Mouse (Mus musculus) granulocyte monocyte progenitor cell, adult 5-6 weeks (primary cell): ENCODE results near the gene Olfr530. TPM values are rescaled to one million over a fixed set of nuclear protein-coding genes. Genes with fewer than 3 reads are reported as not detected.

ENCODE experiments used
- ATAC-seq: replicated peaks from 2 replicates; pipeline ENCODE4 v1.8.0; 2016; ENCODE audit warnings: mild to moderate bottlenecking, moderate TSS enrichment, inconsistent platforms; ENCODE audit not compliant: poor library complexity, severe bottlenecking
- total RNA-seq, 2 experiments: library from RNA; stranded (forward) in 1 of 2; stranded (reverse) in 1 of 2; fragments of 200-712, 200-1000 nt in 1 of 2; fragments of >200 nt in 1 of 2; fragmentation: Nextera tagmentation in 1 of 2; gene quantifications; 2 replicates each; pipeline ENCODE4 v1.2.3; 2014 to 2017

Olfr530 gene
- total RNA-seq (2014; fragmentation: Nextera tagmentation) (not detected in 2 replicates), total RNA-seq (2017) (not detected in 2 replicates)

DNA sequence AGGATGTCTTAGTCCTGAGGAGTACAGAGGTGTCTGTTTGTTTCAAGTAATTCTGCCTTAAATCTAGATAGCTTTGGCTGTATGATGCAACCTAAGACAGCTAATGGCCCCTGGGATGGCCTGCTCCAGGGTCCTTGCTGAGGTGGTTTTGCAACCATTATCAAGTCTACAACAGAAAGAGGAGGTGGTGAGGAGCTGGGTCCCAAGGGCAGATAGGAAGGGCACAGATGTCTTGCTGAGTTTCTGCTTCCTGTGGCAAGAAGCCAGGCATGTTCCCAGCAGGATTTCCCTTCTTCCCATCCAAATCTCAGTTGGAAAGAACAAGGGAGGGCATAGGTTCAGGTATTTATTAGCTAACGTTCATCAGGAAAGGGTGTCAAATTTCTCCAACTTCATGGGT is at the start of gene Olfr530:
TSS of gene Olfr530 (minus strand) at position 101 of the 400 bp plus-strand sequence.
- ATAC-seq, result no peak

DNA sequence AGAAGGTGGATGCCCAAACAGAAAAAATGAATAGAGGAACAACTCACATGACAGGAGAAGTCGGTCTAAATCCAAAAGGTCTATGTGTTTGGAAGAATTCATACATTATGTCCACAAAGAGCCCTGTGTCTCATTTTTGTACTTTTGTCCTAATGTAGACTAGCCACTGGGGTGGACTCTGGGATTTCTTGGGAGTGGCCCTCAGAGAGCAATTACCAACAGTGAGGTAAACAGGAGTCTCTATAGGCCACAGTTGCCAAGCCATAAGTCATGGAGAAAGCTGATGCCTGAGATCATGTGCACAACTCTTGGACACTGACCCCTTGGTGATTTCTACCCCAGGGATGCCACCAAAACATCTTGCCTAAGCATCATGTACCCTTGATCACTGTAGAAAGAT is 45.4 kb upstream of the Olfr530 start, which contains the start of gene Olfr532:
TSS of gene Olfr532 (minus strand) at position 101 of the 400 bp plus-strand sequence.
- ATAC-seq, result no peak

DNA sequence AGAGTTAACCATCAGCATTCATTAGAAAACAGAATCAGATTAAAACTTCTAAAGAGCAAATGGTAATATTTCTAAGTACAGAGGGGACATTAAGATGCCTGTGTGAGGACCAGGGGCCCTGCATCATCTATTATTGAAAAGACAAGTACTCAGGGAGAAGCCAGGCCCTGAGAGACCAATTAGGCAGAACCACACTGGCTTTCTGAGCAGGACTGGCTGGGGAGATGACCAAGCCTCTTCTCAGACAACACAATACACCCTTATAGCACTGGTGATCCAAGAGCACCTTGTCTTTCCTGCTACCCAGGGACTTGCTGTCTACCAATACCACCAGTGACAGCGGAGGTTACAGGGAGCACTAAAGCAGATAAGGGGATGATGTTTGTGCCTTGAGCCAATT is 26.7 kb upstream of the Olfr530 start, which contains the start of gene Olfr531:
TSS of gene Olfr531 (minus strand) at position 101 of the 400 bp plus-strand sequence.
- no peak for ATAC-seq

DNA sequence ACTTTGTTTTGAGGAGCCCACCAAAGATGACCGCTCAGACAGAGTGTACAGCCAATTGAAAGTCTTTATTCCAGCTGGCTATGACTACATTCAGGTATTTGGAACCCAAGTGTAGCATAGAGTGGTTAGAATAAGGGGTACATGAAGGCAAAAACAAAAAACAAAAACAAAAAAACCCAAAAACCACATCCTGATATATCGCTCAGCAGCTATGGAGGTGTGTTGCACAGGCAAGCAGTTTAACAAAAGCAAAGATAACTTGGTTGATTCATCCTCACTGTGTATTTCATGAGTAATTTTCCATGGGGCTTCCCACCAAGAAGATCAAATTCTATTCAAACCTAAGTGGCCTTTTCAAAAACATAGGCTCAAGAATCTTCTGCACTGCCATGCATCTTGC is 780 bp upstream of the Olfr530 start:
- ATAC-seq, result no peak

GRCm38 (mm10) chr7:140374300-140374699 is 1.8 kb downstream of the Olfr530 start:
- no peak for ATAC-seq

- ATAC-seq, result no peak
Observed at GRCm38 (mm10) chr7:140361571-140361970, 14.6 kb downstream of the Olfr530 start, which contains the start of gene Olfr60. Gene Olfr60, minus strand, starts transcription at chr7:140361671.

DNA sequence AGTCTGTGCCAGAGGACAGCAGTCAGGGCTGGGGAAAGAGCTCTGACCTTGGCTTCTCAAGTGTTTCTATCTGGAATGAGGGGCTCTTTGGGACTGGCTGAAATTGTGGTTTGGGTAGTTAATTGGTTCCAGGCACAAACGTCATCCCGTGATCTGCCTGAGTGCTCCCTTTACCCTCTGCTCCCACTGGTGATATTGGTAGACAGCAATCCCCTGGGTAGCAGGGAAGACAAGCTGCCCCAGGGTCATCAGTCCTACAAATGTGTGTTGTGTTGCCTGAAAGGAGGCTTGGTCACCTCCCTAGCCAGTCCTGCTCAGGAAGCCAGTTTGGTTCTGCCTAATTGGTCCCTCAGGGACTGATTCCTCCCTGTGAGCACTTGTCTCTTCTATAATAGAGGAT is 42.4 kb downstream of the Olfr530 start, which contains the start of gene Olfr527:
TSS of gene Olfr527 (plus strand) at position 301 of the 400 bp plus-strand sequence.
- no peak for ATAC-seq

DNA sequence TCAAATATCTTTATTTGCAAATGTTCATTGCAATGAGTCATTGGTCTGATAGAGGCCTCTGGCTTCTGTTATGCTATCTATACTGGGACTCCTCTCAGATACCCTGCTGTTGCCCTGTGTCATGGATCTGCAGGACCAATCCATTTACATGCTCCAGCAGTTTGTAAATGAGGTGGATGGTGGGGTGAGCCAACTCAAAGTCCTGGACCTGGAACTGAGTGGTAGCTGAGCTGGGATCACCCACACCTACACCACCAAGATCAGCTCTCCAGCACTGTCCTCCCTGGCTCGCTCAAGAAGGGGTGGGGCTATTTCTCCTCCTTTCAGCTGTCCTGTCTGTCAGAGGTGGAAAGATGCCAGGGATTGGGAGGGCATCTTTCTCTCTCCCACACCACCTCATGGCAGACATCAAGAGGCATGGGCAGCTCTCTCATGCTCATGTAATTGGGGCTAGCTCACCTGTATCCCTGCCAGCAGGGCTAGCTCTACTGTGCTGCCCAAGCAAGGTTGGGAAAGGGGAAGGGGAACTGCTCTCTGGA is 46.3 kb downstream of the Olfr530 start:
- ATAC-seq, result no peak

Other genes starting within 250 kb of the Olfr530 start
- 11.4 and 21.0 TPM in 2 replicates for gene Mtg1, start 238.8 kb downstream of the Olfr530 start, total RNA-seq (2014; fragmentation: Nextera tagmentation)
- gene Mtg1, start 238.8 kb downstream of the Olfr530 start, total RNA-seq (2017), result 9.5 and 14.4 TPM in 2 replicates
- not detected in 2 replicates for gene Sprn, start 221.5 kb downstream of the Olfr530 start, total RNA-seq (2014; fragmentation: Nextera tagmentation)
- not detected in 2 replicates for gene Sprn, start 221.5 kb downstream of the Olfr530 start, total RNA-seq (2017)
- not detected in 2 replicates for gene Olfr522, start 211.6 kb downstream of the Olfr530 start, total RNA-seq (2014; fragmentation: Nextera tagmentation)
- not detected in 2 replicates for gene Olfr522, start 211.6 kb downstream of the Olfr530 start, total RNA-seq (2017)
- not detected in 2 replicates for gene Olfr523, start 203.1 kb downstream of the Olfr530 start, total RNA-seq (2014; fragmentation: Nextera tagmentation)
- not detected in 2 replicates for gene Olfr523, start 203.1 kb downstream of the Olfr530 start, total RNA-seq (2017)
- not detected in 2 replicates for gene Olfr524, start 170.4 kb downstream of the Olfr530 start, total RNA-seq (2014; fragmentation: Nextera tagmentation)
- gene Olfr524, start 170.4 kb downstream of the Olfr530 start, total RNA-seq (2017), result not detected in 2 replicates
- gene Cd163l1, start 158.1 kb downstream of the Olfr530 start, total RNA-seq (2014; fragmentation: Nextera tagmentation), result not detected in 2 replicates
- not detected in 2 replicates for gene Cd163l1, start 158.1 kb downstream of the Olfr530 start, total RNA-seq (2017)
- not detected in 2 replicates for gene 5830411N06Rik, start 129.0 kb downstream of the Olfr530 start, total RNA-seq (2014; fragmentation: Nextera tagmentation)
- gene 5830411N06Rik, start 129.0 kb downstream of the Olfr530 start, total RNA-seq (2017), result not detected in 2 replicates
- not detected in 2 replicates for gene Olfr525, start 55.5 kb downstream of the Olfr530 start, total RNA-seq (2014; fragmentation: Nextera tagmentation)
- not detected in 2 replicates for gene Olfr525, start 55.5 kb downstream of the Olfr530 start, total RNA-seq (2017)
- gene Olfr527, start 42.3 kb downstream of the Olfr530 start, total RNA-seq (2014; fragmentation: Nextera tagmentation), result not detected in 2 replicates
- gene Olfr527, start 42.3 kb downstream of the Olfr530 start, total RNA-seq (2017), result not detected in 2 replicates
- gene Olfr60, start 14.7 kb downstream of the Olfr530 start, total RNA-seq (2014; fragmentation: Nextera tagmentation), result not detected in 2 replicates
- not detected in 2 replicates for gene Olfr60, start 14.7 kb downstream of the Olfr530 start, total RNA-seq (2017)
- not detected in 2 replicates for gene Olfr531, start 26.6 kb upstream of the Olfr530 start, total RNA-seq (2014; fragmentation: Nextera tagmentation)
- not detected in 2 replicates for gene Olfr531, start 26.6 kb upstream of the Olfr530 start, total RNA-seq (2017)
- not detected in 2 replicates for gene Olfr532, start 45.3 kb upstream of the Olfr530 start, total RNA-seq (2014; fragmentation: Nextera tagmentation)
- not detected in 2 replicates for gene Olfr532, start 45.3 kb upstream of the Olfr530 start, total RNA-seq (2017)
- not detected in 2 replicates for gene Olfr533, start 87.0 kb upstream of the Olfr530 start, total RNA-seq (2014; fragmentation: Nextera tagmentation)
- gene Olfr533, start 87.0 kb upstream of the Olfr530 start, total RNA-seq (2017), result not detected in 2 replicates
- gene Olfr535, start 107.9 kb upstream of the Olfr530 start, total RNA-seq (2014; fragmentation: Nextera tagmentation), result not detected in 2 replicates
- not detected in 2 replicates for gene Olfr535, start 107.9 kb upstream of the Olfr530 start, total RNA-seq (2017)
- gene Olfr536, start 131.1 kb upstream of the Olfr530 start, total RNA-seq (2014; fragmentation: Nextera tagmentation), result not detected in 2 replicates
- gene Olfr536, start 131.1 kb upstream of the Olfr530 start, total RNA-seq (2017), result not detected in 2 replicates
- not detected in 2 replicates for gene Olfr538, start 191.6 kb upstream of the Olfr530 start, total RNA-seq (2014; fragmentation: Nextera tagmentation)
- gene Olfr538, start 191.6 kb upstream of the Olfr530 start, total RNA-seq (2017), result not detected in 2 replicates
- gene Olfr46, start 224.9 kb upstream of the Olfr530 start, total RNA-seq (2014; fragmentation: Nextera tagmentation), result 0.15 TPM in 1 of 2 replicates, not detected in the other
- gene Olfr46, start 224.9 kb upstream of the Olfr530 start, total RNA-seq (2017), result under 0.01 TPM in 2 replicates